Mouse (Mus musculus) kidney, postnatal 4 days (tissue): ENCODE data around the gene Zfp106.

Experiments
- DNase-seq, 2 experiments: peaks; one replicate each; pipeline ENCODE4 v3.0.0; 2021; ENCODE audit warnings: mixed read lengths in 2 of 2

Gene Zfp106

GRCm38 (mm10) chr2:120469715-120470114 is 93.9 kb downstream of the Zfp106 start:
- no peak for DNase-seq

- DNase-seq = no peak
Measured at GRCm38 (mm10) chr2:120469220-120469619, 94.4 kb downstream of the Zfp106 start.

GRCm38 (mm10) chr2:120468011-120468410 is 95.6 kb downstream of the Zfp106 start:
- no peak for DNase-seq

- DNase-seq = no peak
Measured at GRCm38 (mm10) chr2:120465397-120465785, 98.3 kb downstream of the Zfp106 start.

- DNase-seq = no peak
Measured at GRCm38 (mm10) chr2:120464732-120465396, 98.8 kb downstream of the Zfp106 start.

- DNase-seq = no peak
Measured at GRCm38 (mm10) chr2:120464091-120464490, 99.6 kb downstream of the Zfp106 start.

- DNase-seq = no peak
Measured at GRCm38 (mm10) chr2:120463328-120463727, 100.3 kb downstream of the Zfp106 start.

GRCm38 (mm10) chr2:120460216-120460615 is 103.4 kb downstream of the Zfp106 start:
- no peak for DNase-seq
